Mouse (Mus musculus) stomach, embryonic 15.5 days (tissue): ENCODE data around the gene Trio. TPM values are rescaled to one million over a fixed set of nuclear protein-coding genes. Genes with fewer than 3 reads are reported as not detected.

Experiments used
- ATAC-seq: fragments of 200-750 bp; cut with Nextera tagmentation; 2 replicates; pipeline ENCODE4 v1.8.0; 2017; ENCODE audit warnings: low read depth, moderate number of reproducible peaks, moderate TSS enrichment; ENCODE audit not compliant: insufficient read depth, low FRiP score
- H3K27ac ChIP-seq: fragments of 300-500 bp; sonication (generic); 2 replicates; pipeline ENCODE4 v1.5.1; 2015; ENCODE audit warnings: mild to moderate bottlenecking, inconsistent platforms
- H3K27me3 ChIP-seq: fragments of 300-500 bp; sonication (generic); replicated peaks from 2 replicates; pipeline ENCODE4 v1.6.1; 2015; ENCODE audit warnings: inconsistent platforms
- H3K36me3 ChIP-seq: fragments of 300-500 bp; sonication (generic); 2 replicates; pipeline ENCODE4 v1.6.1; 2015; ENCODE audit warnings: inconsistent platforms
- H3K4me1 ChIP-seq: fragments of 300-500 bp; sonication (generic); 2 replicates; pipeline ENCODE4 v1.6.1; 2015; ENCODE audit warnings: inconsistent platforms
- H3K4me2 ChIP-seq: fragments of 300-500 bp; sonication (generic); 2 replicates; pipeline ENCODE4 v1.6.1; 2015; ENCODE audit warnings: mild to moderate bottlenecking, inconsistent platforms
- H3K4me3 ChIP-seq: fragments of 300-500 bp; sonication (generic); replicated peaks from 2 replicates; pipeline ENCODE4 v1.5.1; 2015; ENCODE audit warnings: inconsistent platforms
- H3K9ac ChIP-seq: fragments of 300-500 bp; sonication (generic); 2 replicates; pipeline ENCODE4 v1.6.1; 2015; ENCODE audit warnings: inconsistent platforms
- H3K9me3 ChIP-seq: fragments of 300-500 bp; sonication (generic); 2 replicates; pipeline ENCODE4 v1.6.1; 2016; ENCODE audit warnings: inconsistent platforms
- WGBS: fragments of 180-500 bp; shearing (Covaris S2); methylation state at CpG from one replicate; pipeline ENCODE4 v1.1.7; 2015; 5-methylcytosine and 5-hydroxymethylcytosine counted together
- polyA plus RNA-seq: library from polyadenylated mRNA; unstranded; fragments of >200 nt; fragmentation: Nextera tagmentation; extraction: Ambion mirVana; gene quantifications from 2 replicates; pipeline ENCODE4 v1.2.1, GENCODE M21; 2015

Gene Trio
- polyA plus RNA-seq, 1 experiment from 2014 or later, result 26.7 TPM

GRCm38 (mm10) chr15:27702972-27703313, 322.7 kb downstream of the Trio start:
- H3K4me3 ChIP-seq, result no peak overlapping the region
- ATAC-seq, result no peak
- no peaks in the 10 kb centered on the region for H3K9me3 ChIP-seq
- H3K4me1 ChIP-seq, result 0 out of 2 replicates have a peak, but pooled peaks cover 2% of the 10 kb centered on the region
- H3K9ac ChIP-seq, result no peak overlapping the region
- peak overlapping the region; percentile 31; the same call in 1 of the 2 replicates for H3K27ac ChIP-seq
- H3K4me2 ChIP-seq, result no peak overlapping the region
- 18% methylated on average over 1 of the region's 1 CpGs for WGBS
- H3K36me3 ChIP-seq, result no peaks in the 10 kb centered on the region
- no peaks in the 10 kb centered on the region for H3K27me3 ChIP-seq

GRCm38 (mm10) chr15:27702031-27702971, 323.3 kb downstream of the Trio start:
- Histone ChIP-seq H3K9ac (no peak overlapping the region), H3K4me1 (0 out of 2 replicates have a peak, but pooled peaks cover 2% of the 10 kb centered on the region), H3K36me3 (no peaks in the 10 kb centered on the region), H3K9me3 (no peaks in the 10 kb centered on the region), H3K27me3 (no peaks in the 10 kb centered on the region), H3K4me3 (no peak overlapping the region), H3K27ac (peak overlapping the region; percentile 31; the same call in 1 of the 2 replicates), H3K4me2 (no peak overlapping the region)
- ATAC-seq, result no peak
- WGBS, result 31% methylated on average over 11 of the region's 11 CpGs

GRCm38 (mm10) chr15:27697632-27698031, 328.0 kb downstream of the Trio start:
- H3K36me3 ChIP-seq, result no peaks in the 10 kb centered on the region
- 84% methylated on average over 5 of the region's 5 CpGs for WGBS
- no peak overlapping the region for H3K27ac ChIP-seq
- ATAC-seq, result no peak
- H3K4me3 ChIP-seq, result no peak overlapping the region
- H3K9ac ChIP-seq, result no peak overlapping the region
- H3K4me1 ChIP-seq, result no peaks in the 10 kb centered on the region
- H3K4me2 ChIP-seq, result no peak overlapping the region
- no peaks in the 10 kb centered on the region for H3K9me3 ChIP-seq
- H3K27me3 ChIP-seq, result no peaks in the 10 kb centered on the region

GRCm38 (mm10) chr15:27693235-27693634, 332.4 kb downstream of the Trio start:
- WGBS, result 83% methylated on average over 10 of the region's 10 CpGs
- Histone ChIP-seq H3K4me3 (no peak overlapping the region), H3K9me3 (no peaks in the 10 kb centered on the region), H3K27me3 (no peaks in the 10 kb centered on the region), H3K9ac (no peak overlapping the region), H3K27ac (no peak overlapping the region), H3K4me2 (no peak overlapping the region), H3K36me3 (no peaks in the 10 kb centered on the region), H3K4me1 (no peaks in the 10 kb centered on the region)
- ATAC-seq, result no peak

- WGBS, result 81% methylated on average over 7 of the region's 7 CpGs
- Histone ChIP-seq H3K27ac (no peak overlapping the region), H3K36me3 (no peaks in the 10 kb centered on the region)
Observed at GRCm38 (mm10) chr15:27692161-27692560, 333.5 kb downstream of the Trio start.

GRCm38 (mm10) chr15:27691213-27691612, 334.4 kb downstream of the Trio start:
- H3K27ac ChIP-seq, result no peak overlapping the region
- H3K9me3 ChIP-seq, result no peaks in the 10 kb centered on the region
- no peak overlapping the region for H3K4me3 ChIP-seq
- no peak overlapping the region for H3K9ac ChIP-seq
- 72% methylated on average over 7 of the region's 7 CpGs for WGBS
- no peaks in the 10 kb centered on the region for H3K36me3 ChIP-seq
- no peaks in the 10 kb centered on the region for H3K27me3 ChIP-seq
- ATAC-seq, result no peak
- H3K4me2 ChIP-seq, result no peak overlapping the region
- H3K4me1 ChIP-seq, result no peaks in the 10 kb centered on the region

More at GRCm38 (mm10) chr15:27692161-27692560, 333.5 kb downstream of the Trio start:
- Histone ChIP-seq H3K4me1 (no peaks in the 10 kb centered on the region), H3K27me3 (no peaks in the 10 kb centered on the region), H3K4me3 (no peak overlapping the region), H3K9ac (no peak overlapping the region), H3K4me2 (no peak overlapping the region), H3K9me3 (no peaks in the 10 kb centered on the region)
- no peak for ATAC-seq

- Histone ChIP-seq H3K4me3 (no peak overlapping the region), H3K4me1 (no peaks in the 10 kb centered on the region), H3K27me3 (no peaks in the 10 kb centered on the region), H3K9me3 (no peaks in the 10 kb centered on the region), H3K36me3 (no peaks in the 10 kb centered on the region), H3K4me2 (no peak overlapping the region), H3K27ac (no peak overlapping the region), H3K9ac (no peak overlapping the region)
- ATAC-seq, result no peak
- WGBS, result 51% methylated on average over 9 of the region's 9 CpGs
Observed at GRCm38 (mm10) chr15:27688041-27688651, 337.5 kb downstream of the Trio start.

- Histone ChIP-seq H3K4me3 (no peak overlapping the region), H3K4me2 (no peak overlapping the region), H3K27me3 (no peaks in the 10 kb centered on the region), H3K4me1 (0 out of 2 replicates have a peak, but pooled peaks cover 4% of the 10 kb centered on the region), H3K9me3 (no peaks in the 10 kb centered on the region), H3K36me3 (no peaks in the 10 kb centered on the region), H3K27ac (no peak overlapping the region), H3K9ac (no peak overlapping the region)
- ATAC-seq, result no peak
- WGBS, result 85% methylated on average over 7 of the region's 7 CpGs
Observed at GRCm38 (mm10) chr15:27684813-27685212, 340.8 kb downstream of the Trio start.

- Histone ChIP-seq H3K4me3 (no peak overlapping the region), H3K9me3 (no peaks in the 10 kb centered on the region), H3K4me2 (no peak overlapping the region), H3K27ac (peak overlapping the region; percentile 69; the same call in 1 of the 2 replicates), H3K9ac (no peak overlapping the region), H3K36me3 (no peaks in the 10 kb centered on the region), H3K27me3 (0 out of 2 replicates have a peak, but pooled peaks cover 2% of the 10 kb centered on the region), H3K4me1 (0 out of 2 replicates have a peak, but pooled peaks cover 4% of the 10 kb centered on the region)
- no peak for ATAC-seq
- 60% methylated on average over 1 of the region's 1 CpGs for WGBS
Observed at GRCm38 (mm10) chr15:27683206-27683605, 342.4 kb downstream of the Trio start.

GRCm38 (mm10) chr15:27682619-27683018, 343.0 kb downstream of the Trio start:
- no peak for ATAC-seq
- Histone ChIP-seq H3K4me1 (0 out of 2 replicates have a peak, but pooled peaks cover 4% of the 10 kb centered on the region), H3K9ac (no peak overlapping the region), H3K36me3 (no peaks in the 10 kb centered on the region), H3K27me3 (0 out of 2 replicates have a peak, but pooled peaks cover 2% of the 10 kb centered on the region), H3K9me3 (no peaks in the 10 kb centered on the region), H3K4me2 (no peak overlapping the region), H3K27ac (peak overlapping the region; percentile 69), H3K4me3 (no peak overlapping the region)
- WGBS, result 24% methylated on average over 9 of the region's 9 CpGs

GRCm38 (mm10) chr15:27681419-27682187, 344.0 kb downstream of the Trio start, which contains the start of gene Otulinl:
Otulinl (minus strand) TSS chr15:27681579.
- no peaks in the 10 kb centered on the region for H3K9me3 ChIP-seq
- H3K4me2 ChIP-seq, result peak within 1 kb of the TSS; percentile 96
- H3K9ac ChIP-seq, result peak within 1 kb of the TSS; percentile 44
- peak within 1 kb of the TSS; percentile 73 for H3K4me3 ChIP-seq
- ATAC-seq, result peak; percentile 99
- no peaks in the 10 kb centered on the region for H3K36me3 ChIP-seq
- peak within 1 kb of the TSS; percentile 69; the same call in 1 of the 2 replicates for H3K27ac ChIP-seq
- 0 out of 2 replicates have a peak, but pooled peaks cover 2% of the 10 kb centered on the region for H3K27me3 ChIP-seq
- 0 out of 2 replicates have a peak, but pooled peaks cover 7% of the 10 kb centered on the region for H3K4me1 ChIP-seq
- 2% methylated on average over 59 of the region's 59 CpGs for WGBS
